Mouse (Mus musculus): ENCODE measurements at regions not wholly inside any gene's neighbourhood (a gene's known extent, or its start where the extent isn't known, plus 50 kb on each side); places are given as distances from the start of the nearest gene placed in this dataset.

- no peak for TF ChIP-seq CTCF (IDR thresholded peaks at IDR 0.05; ENCODE audit: low read depth)
- no peak for TF ChIP-seq EP300 (IDR thresholded peaks at IDR 0.05; ENCODE audit: low read depth)
These were observed 126.6 kb upstream of the Rfx3 start for GRCm38 (mm10) chr19:28137581-28137980.
